8 mouse cellular contexts compared by ENCODE assay signal in the genomic region with DNA sequence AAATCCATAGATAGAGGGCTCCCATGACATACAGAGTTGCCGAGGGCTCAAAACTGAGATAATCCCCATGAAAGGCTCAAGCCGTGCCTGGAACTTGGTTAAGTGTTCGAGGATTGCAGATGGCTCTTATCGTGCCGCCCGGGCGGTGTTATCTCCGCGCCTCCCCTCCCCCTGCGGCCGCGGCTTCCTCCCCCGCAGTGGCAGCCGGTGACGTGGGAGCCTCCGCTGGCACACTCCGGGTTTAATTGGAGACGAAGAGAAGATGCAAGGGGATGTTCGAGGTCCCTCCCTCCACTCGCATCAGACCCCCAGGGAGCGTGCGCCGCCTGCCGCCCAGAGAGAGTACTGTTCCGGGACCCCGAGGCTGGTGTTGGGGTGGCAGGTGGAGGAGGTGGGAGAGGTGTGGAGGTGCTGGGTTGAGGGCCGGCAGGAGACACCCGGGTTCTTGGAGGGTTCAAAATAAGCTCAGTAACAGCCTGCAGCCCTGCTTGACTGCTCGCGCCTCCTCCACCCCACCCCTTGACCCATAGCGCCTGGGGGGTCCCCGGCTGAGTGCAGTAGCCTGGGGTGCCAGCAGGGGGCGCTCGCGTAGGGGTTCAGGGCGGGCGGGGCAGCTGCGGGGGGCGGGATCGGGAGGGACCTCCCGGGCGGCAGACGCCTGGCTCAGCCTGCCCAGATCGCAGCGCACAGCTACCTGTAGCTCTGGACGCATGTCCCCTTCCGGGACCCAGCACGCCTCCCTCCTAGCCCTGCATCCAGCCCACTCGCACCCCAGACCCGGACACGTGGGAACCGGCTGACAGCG. TPM values are rescaled to one million over a fixed set of nuclear protein-coding genes. Genes with fewer than 3 reads are reported as not detected.
DNase-seq lines count a peak whose midpoint lies in the region; ATAC-seq and TF ChIP-seq lines count a peak whose summit lies in the region.

Gene Rasal1 (plus strand): TSS at position 244 of the 805 bp plus-strand sequence.

- no peaks in the 10 kb centered on the region for H3K36me3 ChIP-seq in hindbrain, embryonic 13.5 days

- no peak within 1 kb of the TSS for H3K27ac ChIP-seq in hindbrain, embryonic 13.5 days

- H3K27me3 ChIP-seq in hindbrain, embryonic 13.5 days, result peaks cover 70% of the 10 kb centered on the region

- H3K4me1 ChIP-seq in hindbrain, embryonic 13.5 days (replicated peaks), result peaks cover 11% of the 10 kb centered on the region

- H3K9ac ChIP-seq in hindbrain, embryonic 13.5 days, result no peak within 1 kb of the TSS

- peak within 1 kb of the TSS; percentile 37 for H3K4me2 ChIP-seq in hindbrain, embryonic 13.5 days

- peak within 1 kb of the TSS; percentile 23 for H3K4me3 ChIP-seq in hindbrain, embryonic 13.5 days

- peak; percentile 48 for TF ChIP-seq CTCF in brain, embryonic 14.5 days (IDR thresholded peaks at IDR 0.05; ENCODE audit: borderline replicate concordance, extremely low read depth, insufficient read depth, insufficient read length)

- H3K9me3 ChIP-seq in hindbrain, embryonic 13.5 days, result no peaks in the 10 kb centered on the region

- peak; percentile 37 for ATAC-seq in erythroid progenitor cell, adult 5-6 weeks (replicated peaks; ENCODE audit: low FRiP score, poor library complexity, severe bottlenecking)
- ATAC-seq in hindbrain, embryonic 13.5 days (ENCODE audit: low FRiP score), result peak; percentile 57; the same call in 1 of the 2 replicates

- no peak for TF ChIP-seq POLR2A in brain, embryonic 14.5 days (IDR thresholded peaks at IDR 0.05; ENCODE audit: borderline replicate concordance, extremely low read depth, insufficient read depth, insufficient read length, poor library complexity, severe bottlenecking)

- peak; percentile 77 for DNase-seq in MEL-GATA-1-ER (ENCODE audit: extremely low read depth, low read depth)
- peak; percentile 57 for DNase-seq in brain, embryonic 14.5 days (ENCODE audit: low read depth)
- DNase-seq in left cerebral cortex, adult 11 months (ENCODE audit: low spot score), result peak; percentile 55
- DNase-seq in lung, postnatal 14 days, result peak; percentile 40
- peak; percentile 57 for DNase-seq in retina, embryonic 14.5 days (ENCODE audit: low spot score)
- peak; percentile 95 for DNase-seq in thymus, postnatal 25 days

- 3% methylated on average over 40 of the region's 53 CpGs for WGBS in hindbrain, embryonic 13.5 days

RNA-seq across cellular contexts. Expression of gene Rasal1, which starts in this region (rescaled TPM):
- polyA plus RNA-seq in brain, embryonic 14.5 days (2012; rRNA removed), result 1.00 and 2.8 TPM in 2 replicates
- total RNA-seq in erythroid progenitor cell, adult 5-6 weeks (2015; ENCODE audit: low replicate concordance), result 14.3 TPM in 1 of 2 replicates, not detected in the other
- not detected in 2 replicates for total RNA-seq in erythroid progenitor cell, adult 5-6 weeks (2017; ENCODE audit: low replicate concordance)
- 0.14 TPM in 2 replicates for polyA plus RNA-seq in hindbrain, embryonic 13.5 days (2015; fragmentation: Nextera tagmentation; extraction: Ambion mirVana)

Comparison
In these comparisons a context has a peak if more than half of its experiments do, and no peak if none do; other contexts are left out.
1. Peak in ATAC-seq, H3K4me3 ChIP-seq and H3K4me2 ChIP-seq in hindbrain, embryonic 13.5 days; RNA of the gene not detected or under 1 TPM.
2. DNase-seq: peak in every context shown above with its lines; median percentile 95 in thymus, postnatal 25 days; 77 in MEL-GATA-1-ER; 57 in brain, embryonic 14.5 days; 57 in retina, embryonic 14.5 days; 55 in left cerebral cortex, adult 11 months; 40 in lung, postnatal 14 days.